Mouse (Mus musculus): ENCODE data around the gene Thnsl2.

Thnsl2 gene

DNA sequence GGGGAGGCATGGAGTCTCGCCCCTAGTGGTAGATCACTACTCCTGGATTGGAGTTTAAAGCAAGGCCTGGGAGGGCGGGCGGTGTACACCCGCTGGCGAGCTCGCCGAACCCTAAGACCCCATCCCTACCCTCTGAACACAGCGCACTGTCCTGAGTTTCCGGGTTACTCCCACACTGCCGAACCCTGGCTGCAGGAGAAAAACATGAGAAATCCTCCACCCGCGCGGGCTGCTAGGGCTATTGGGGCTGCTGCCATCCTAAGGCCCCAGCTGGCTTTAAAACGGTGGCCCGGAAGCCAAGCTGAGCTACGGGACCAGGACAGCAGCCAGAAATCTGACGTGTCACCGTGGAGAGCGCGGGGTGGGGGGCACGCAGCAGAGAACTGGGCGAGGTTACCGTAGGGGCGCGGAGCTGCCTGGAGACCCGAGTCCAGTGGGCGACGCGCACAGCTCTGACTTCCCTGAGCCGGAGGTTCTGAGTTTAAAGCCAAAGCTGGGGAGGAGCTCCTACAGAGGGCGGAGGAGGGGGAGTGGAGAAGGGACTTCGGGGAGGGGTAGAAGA, at the start of gene Thnsl2:
TSS of gene Thnsl2 (minus strand) at position 546 of the 562 bp plus-strand sequence.
- DNase-seq, result peak; percentile 78

DNA sequence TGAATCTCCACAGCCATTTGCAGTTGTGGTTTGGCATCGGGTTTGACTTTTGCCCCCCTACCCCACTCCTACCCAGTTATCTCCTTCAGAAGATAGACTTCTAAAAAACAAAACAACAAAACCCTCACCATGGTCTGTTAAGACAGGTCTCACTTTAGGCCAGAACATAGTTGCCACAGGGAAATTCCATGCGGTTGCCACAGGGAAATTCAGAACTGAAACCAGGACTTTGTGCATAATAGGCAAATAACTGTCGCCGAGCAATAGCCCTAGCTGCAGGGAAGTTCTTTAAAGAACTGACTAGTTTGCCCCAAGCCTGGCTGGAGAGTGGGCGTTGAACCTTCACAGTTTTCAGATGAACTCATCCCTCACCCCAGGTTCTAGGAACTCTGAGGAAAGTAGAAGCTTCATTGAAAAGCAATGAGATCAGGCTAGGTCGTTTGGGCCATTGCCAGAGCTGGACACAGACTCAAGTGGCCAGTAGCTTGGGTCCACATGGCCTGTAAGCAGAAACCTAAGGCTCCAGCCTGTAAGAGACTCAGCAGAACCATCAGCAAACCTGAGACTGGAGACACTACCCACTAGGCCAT, 49.0 kb upstream of the Thnsl2 start:
- DNase-seq, result no peak

DNA sequence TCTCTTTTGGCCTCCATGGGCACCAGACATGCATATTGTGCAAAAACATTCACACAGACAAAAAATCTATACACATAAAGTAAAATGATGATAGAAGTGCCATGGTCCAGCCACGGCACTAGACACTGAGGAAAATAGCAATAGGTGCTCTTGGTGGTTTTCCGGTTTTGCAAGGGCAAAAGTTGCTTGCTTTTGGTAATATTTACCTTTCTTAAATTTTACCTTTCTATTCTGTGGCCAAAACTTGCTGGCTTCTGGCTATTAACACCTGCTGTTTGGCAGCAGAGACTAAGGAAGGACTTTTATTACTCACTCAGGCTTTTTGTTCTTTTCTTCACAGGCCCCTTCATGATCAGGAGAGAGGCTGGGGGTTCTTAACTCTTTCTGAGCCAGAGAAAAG, 46.3 kb upstream of the Thnsl2 start:
- no peak for DNase-seq

DNA sequence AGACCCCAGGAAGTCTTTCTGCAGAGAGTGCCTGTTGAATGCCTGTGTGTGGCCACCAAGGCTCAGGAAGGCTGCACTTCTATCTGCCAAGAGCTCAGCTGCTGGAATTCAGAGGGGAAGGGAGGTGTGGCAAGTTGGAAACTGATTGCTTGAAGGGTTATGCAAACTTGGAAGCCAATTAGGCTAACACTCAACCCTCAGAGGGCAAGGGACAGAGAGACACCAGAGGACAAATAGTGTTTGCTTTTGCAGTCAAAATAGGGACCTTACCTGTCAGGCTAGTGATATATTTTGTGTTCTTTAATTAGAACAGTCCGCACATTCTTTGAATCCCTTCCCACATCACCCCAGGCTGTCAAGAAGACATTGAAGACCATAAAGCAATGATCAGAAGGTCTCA, 45.3 kb upstream of the Thnsl2 start:
- DNase-seq, result no peak

DNA sequence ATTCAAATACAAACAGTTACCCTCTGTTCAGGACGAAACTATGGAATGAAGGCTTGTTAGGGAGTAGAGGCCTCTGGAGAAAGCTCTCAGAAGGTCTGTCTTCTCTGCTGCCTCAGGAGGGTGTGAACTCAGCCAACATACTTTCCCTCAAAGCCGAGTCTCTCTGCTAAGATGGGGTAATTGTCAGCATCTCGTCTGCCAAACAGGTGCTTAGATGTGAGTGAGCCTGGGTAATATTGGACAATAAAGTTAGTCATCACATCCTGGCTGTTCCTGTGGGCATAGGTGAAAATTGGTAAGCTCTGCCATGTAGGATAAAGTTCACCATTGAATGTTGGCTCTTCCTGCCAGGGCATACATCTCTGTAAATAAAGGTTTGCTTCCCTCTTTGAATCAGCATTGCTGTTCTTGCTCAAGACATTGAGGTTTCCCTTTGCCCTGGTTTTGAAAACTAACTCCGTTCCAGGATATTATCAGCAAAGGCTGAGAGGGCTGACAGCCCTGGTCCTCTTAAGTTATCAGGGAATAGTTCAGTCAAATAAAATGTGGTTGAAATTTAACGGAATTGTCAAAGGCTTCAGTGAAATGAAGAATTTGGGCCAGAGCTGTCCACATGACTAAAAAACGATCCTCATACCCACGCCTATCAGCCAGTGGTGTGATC, 40.8 kb upstream of the Thnsl2 start:
- no peak for DNase-seq

DNA sequence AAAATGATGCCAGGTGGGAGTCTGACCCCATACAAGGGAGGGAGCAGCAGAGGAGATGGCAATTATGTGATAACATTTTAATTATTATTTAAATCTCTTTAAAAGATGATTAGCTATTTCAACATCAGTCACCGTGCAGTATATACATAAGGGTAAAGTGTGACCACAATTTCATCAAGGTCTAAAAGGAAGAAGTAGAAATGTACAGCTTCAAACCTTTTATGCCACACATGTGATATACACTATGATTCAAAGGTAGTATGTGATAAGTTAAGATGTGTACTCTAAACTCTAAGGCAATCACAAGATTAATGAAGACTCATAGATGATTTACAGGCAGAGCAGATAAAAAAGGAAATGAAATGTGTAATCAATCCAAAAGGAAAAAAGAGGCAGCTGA, 36.4 kb upstream of the Thnsl2 start:
- DNase-seq, result no peak

DNA sequence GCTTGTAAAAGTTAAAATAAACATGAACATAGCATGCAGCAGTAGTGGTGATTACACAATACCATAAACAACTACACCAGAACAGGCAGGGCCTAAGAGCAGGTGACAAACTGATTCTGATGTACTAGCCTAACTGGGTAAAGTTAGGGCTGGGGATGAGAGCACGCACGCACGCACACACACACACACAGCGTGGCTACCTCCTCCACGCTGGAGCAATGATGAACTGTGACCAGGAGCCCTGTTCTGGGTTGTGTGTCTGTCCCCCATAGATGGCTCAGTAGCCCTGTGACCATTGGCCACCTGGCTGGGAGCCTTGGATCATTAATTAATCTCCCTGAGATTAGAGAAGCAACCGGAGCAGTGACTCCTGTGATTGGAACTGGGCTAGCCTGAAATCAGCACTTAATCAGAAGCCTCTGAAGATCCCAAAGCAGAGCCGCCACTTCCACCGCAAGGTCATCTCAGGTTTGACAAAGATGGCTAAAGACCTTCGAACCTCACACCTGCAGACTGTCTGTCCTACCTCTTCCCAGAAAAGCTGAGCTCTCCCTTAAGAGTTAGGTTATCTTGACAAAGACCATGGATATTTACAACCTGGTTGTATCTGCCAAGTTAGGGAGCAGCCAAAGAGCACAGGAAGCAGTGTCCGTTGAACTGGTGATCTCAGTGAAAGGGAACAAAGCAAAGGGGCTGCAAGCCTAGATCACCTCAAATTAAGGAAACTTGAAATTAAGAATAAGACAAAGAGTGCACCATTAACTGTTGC, 28.8 kb upstream of the Thnsl2 start:
- DNase-seq, result no peak

DNA sequence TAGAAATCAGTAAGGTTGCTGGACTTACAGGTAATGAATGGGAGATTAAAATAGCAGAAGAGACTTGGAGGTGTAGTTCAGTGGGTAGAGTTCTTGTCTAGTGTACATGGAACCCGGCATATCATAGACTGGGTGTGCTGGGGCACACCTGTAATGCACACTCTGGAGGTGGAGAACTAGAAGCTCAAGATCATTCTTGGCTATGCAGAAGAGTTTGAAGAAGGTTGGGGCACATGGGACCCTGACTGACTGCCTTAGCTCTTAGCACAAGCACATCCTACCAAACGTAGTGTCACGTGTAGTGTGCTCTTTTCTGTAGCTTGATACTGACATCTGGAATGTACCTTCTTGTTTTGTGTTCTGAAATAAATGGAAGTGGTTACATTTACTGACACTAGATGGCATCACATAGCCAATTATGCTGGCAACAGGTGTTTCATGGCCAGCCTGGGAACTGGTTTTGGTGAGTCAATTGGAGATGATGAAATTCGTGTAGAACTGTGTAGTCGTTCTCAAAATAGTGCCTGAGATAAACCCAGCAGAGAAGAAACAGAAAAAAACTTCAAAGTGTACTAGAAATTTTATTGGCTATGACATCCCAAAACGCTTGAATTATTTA, 22.4 kb upstream of the Thnsl2 start:
- peak; percentile 20 to 34 for DNase-seq

DNA sequence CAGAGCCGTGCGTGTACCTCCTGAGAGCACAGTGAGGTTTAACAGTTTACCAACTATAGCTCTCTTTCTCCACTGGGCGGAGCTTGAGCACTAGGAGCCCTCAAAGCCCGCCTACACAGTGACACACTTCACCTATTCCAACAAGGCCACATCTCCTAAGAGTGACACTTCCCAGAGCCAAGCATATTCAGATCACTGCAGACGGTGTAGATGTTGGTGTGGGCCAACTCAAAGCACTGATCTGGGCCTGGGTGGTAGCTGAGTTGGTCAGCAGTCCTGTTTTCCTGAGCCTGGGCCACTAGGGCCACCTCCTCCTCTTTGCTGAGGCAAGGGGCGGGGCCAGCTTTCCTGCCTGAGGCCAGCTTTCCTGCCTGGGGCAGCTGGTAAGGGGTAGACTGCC, 20.2 kb upstream of the Thnsl2 start:
- no peak for DNase-seq

DNA sequence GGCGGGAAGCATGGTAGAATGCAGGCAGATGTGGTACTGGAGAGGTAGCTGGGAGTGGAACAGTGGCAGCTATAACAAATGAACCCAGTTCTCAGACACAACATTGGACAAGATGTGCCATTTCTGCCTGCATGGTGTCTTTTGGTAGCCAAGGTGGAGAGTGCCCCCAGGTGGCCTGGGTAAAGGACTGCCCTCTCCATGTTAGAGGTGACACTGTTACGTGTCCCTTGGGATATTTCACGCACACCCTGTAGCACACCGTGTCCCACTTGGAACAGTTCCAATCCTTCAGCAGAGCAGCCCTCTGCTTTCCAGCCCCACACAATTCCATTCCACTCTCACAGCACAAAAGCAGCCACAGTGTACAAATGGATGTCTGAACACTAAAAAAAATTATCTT, 18.0 kb upstream of the Thnsl2 start:
- DNase-seq, result no peak

DNA sequence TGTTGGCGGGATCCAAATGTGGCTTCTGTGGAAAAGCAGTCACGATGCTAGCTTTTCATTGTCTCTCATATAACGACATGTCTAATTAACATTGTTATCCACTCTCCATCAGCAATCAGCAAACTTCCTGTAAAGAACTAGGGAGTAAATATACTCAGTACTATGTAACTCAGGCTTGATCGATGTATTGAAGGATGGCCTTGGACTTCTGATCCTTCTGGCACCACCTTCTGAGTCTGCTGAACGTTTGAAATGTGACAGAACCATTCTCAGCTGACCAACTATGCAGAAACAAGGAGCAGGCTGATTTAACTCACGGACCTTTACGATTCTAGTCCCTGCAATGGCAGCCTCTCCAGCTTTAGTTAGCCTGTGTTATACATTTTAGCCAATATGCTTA, 17.1 kb upstream of the Thnsl2 start:
- DNase-seq, result no peak

DNA sequence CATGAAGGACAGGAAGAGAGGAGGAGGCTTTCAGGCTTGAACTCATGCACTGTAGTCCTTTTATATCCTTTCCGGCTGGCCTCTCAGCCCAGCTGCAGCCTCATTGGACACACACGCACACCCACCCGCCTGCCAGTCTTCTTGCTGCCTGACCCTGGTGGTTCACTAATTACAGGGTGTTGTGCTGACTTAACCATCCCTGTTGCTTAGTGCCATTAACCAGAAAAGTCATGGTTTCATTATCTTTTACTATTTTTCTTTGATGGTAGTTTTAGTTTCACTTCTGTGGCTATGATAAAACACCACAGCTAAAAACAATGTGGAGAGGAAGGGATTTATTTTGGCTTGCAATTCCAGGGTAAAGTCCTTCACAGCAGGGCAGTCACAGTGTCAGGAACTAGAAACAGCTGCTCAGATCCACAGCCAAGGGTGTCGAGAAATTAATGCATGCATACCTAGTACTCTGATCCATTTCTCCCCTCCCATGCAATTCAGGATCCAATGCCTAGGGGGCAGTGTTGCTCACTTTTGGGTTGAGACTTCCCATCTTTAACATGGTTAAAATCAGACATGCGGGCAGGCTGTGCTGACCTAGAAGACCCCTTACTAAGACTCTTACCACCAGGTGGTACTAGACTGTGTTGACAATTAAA, 12.6 kb upstream of the Thnsl2 start:
- DNase-seq, result no peak

DNA sequence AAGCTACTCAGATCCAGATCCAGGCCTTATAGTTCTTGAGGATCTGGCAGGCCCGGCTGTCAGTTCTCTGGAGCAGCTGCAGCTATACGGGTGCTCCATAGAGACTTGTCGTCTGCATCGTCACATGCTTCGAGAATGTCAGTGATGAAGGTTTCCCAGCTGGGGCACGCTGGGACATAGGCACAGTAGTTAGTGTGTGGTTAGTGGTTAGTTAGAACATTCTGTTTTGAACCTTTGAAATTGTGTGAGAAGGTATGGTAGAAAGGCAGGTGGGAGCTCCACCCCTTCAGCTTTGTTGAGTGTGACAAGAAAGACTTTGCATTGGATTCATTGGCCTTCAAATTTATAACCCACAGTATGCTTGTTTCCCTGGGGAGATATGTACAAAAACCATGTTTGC, 10.6 kb upstream of the Thnsl2 start:
- no peak for DNase-seq

DNA sequence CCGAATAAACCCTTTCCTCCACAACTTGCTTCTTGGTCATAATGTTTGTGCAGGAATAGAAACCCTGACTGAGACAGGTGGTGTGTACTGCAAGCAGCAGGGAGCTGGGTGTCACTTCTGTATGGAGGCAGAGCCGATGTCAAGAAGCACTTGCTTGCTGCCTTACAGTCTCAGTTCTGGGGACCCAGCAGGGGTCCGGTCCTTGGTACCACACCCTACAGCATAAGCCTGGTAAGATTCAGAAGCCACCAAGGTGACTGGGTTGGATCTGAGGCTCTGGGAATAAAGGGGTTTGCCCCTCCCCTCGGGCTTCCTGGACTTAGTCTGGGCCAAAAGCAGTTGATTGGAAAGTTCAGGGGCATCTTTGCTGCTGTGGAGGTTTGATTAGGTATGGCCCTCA, 9.2 kb upstream of the Thnsl2 start:
- no peak for DNase-seq

DNA sequence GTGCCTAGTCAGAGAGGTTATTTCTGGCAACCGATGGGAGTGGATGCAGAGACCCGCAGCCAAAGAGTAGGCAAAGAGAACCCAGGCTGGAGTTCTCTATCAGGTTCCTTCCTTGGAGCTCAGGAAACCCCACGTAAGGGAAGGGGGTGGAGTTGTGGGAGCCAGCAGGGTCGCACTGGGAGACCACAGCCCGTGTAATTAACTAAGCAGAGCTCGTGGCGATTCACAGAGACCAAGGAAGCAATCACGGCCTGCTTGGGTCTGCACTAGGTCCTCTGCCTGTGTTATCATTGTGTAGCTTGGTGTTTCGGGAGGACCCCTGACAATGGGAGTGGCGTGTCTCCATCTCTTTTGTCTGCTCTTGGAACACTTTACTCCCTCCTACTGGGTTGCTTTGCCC, 6.9 kb upstream of the Thnsl2 start:
- DNase-seq, result no peak

DNA sequence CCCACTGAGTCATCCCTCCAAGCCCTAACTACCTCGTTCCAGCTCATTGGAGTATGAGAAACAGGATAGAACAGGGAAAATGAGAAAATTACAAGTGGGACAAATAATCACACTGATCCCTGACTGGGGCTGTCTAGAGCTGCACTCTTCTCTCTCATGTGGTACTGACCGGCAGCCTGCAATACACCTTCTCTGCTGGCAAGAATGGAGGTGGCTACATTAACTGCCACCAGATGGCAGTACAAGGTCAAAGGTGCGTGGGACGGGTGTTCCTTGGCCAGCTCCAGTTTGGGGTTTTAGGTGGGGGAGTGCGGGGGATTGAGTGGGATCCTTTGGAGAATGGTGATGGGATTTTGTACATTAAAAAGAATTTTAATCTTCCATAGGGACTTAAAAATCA, 5.3 kb upstream of the Thnsl2 start:
- DNase-seq, result peak; percentile 59 to 65

DNA sequence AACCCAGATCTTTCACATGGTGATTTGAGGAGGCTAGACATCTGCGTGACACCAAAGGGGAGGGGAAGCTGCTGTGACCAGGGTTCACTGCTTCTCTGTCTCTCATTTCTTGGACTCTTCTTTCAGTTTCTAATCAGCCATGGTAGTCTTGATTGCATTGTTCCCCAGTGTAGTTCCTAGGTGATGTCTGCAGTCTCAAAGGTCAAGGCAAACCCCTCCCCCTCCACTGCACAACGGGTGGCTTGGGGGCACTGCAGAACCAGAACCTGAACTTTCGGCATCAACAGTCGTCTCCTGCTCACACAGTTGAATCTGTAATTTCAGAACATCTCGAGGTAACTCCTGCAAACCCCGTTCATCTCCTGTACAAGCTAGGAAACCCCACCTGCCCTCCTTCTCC, 4.1 kb upstream of the Thnsl2 start:
- no peak for DNase-seq

DNA sequence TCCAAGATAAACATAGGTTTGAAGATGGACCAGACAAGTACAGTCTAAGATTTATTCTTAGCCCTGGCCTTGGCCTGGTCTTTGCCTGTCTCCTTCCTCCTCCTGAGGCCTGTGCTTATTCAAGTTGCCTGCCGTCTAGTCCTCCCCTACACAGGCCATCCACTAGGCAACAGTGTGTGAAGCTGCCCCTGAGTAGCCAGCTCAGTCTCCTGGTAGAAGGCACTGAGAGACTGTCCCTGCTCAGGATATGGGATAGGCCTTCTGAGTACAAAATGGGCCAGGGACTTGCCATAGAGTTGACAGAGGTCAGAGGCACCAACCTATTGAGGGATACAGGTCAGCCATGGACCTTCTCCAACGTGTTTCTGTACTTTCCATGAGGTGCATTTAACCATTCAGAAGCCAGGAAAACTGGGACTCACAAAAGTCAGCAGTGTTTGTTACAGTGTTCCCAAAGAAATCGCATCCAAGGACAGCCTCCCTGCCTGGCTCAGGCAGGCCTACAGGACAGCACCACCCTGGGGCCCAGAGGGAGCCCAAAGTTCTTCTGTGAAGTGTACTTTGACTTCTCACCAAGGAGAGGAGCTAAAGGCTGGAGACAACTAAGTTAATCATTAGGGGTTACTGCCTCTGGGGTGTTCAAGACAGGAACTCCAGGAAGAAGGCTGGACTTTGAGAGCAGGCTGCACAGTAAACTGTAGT, 1.2 kb upstream of the Thnsl2 start:
- no peak for DNase-seq

DNA sequence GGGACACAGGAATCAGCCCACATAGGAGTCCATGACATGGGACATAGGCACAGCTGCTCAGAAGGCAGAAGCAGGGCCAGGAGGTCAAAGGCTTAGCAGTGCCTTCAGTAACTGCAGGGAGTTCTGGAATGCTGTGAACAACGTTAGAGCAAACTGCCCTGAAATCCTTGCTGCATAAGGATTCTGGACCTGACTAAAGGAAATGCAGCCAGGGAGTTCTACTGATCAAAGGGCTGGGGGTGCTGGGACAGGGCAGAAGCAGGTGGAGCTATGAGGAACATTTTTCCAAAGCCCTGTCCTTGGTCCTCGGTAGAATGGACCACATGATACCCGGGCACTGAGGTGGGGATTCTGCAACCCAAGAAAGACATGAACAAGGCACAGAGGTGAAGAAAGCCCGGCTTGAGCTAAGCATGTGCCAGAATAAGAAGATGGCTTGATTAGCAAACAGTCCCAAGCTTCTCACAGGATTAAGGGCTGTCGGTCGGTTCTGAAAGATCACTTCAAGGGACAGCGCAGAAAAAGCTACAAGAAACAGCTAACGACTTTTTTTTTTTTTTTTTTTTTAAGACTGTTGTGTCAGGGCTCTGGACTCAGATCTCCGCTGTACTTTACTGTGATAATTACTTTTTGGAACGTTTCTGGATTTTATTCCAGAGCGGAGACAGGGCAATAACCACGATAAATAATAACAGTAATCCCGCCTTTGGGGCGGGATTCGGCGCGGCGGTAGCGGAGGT, 915 bp downstream of the Thnsl2 start:
- DNase-seq, result peak in 1 of 2 experiments; percentile 24

DNA sequence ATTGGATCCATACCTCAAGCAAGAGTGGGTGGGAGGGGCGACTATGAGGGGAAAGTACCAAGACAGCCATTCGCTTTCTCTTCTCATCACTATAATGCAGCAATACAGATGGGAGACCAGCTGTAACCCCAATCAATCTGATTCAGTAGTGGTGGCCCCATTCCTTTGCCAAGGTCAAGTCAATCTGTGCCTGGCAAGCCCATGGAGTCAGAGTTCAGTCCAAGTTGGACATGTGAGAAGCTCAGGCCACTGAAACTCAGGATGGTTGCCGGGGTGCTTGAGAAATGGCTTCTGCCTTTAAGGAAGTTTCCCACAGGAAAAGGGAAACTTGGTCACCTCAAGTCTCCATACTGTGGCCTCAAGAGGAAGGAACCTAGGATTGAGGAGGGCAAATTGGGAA, 9.2 kb downstream of the Thnsl2 start:
- no peak for DNase-seq

DNA sequence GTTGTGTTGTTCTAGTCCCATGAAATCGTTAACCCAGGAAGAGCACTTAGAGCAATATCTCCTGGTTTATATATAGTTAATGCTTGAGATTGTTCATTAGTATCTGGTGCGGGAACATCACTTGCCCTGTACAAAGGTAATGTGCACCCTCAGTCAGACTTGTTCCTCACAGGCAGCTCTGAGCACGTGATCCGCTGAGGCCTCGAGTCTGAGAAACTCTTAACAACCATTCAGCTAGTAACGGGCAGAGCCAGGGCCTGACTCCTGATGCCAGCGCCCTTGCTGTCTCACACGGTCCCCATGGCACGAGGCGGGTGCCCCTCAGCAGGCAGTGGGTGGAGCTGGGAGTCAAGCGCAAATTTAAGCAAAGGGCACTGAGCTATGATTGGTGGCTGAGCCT, 10.7 kb downstream of the Thnsl2 start:
- no peak for DNase-seq

DNA sequence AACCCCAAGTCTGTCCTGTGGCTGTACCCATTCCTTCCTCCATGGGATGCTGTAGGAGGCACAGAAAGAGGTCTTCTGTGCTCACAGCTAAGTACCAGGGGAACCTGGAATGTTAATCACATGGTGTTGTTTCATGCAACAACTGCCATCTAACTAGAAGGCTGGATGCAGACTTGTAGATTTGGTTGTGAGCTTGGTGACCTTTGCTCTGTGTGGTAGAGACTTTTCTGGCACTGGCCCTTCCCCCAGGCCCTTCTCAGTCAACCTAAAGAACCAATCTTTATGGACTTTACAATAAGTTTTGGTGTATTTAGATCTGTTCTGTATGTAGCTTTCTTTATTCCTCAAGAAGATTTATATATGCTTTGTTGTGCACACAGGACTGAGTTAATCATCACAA, 13.2 kb downstream of the Thnsl2 start:
- DNase-seq, result no peak

Data from cerebellum, postnatal 36 days (tissue).